Mouse (Mus musculus) neutrophil, adult 83 days (primary cell): Measurements from ENCODE around the gene Golt1a. TPM values are rescaled to one million over a fixed set of nuclear protein-coding genes. Genes with fewer than 3 reads are reported as not detected.

Experiments used
- total RNA-seq, 2 experiments: library from RNA; stranded (reverse); gene quantifications; one replicate each; pipeline ENCODE4 v1.2.4; 2023

The Golt1a gene
- not detected for total RNA-seq

DNA sequence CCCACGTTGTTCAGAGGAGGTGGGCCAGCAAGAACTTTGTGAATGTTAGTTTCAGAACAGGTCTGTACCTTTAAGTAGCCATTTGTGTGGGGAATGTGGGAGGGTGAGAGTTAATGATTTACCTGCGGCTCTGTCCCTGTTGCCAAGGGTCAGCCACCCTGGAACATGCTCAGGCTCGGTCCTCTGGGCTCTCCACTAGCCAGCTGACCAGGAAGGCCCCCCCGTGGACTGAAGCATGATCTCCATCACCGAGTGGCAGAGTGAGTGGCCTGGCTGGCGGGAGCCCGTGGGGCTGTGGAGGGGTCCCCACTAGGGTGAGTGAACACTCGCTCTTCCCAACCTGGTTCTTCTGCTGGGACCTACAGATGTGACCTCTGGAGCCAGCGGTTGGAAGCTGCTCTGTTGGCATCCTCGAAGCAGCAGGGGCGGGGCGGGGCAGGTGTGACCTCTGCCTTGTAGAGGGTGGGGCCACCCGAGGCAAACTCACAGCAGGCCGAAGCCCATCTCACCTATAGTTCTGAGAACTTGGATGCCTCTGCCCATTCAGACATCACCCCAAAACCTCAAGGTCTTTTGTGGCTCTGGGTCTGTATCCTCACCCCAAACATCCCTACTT, at the start of gene Golt1a:
Gene Golt1a, plus strand, starts transcription at position 149 of the 616 bp plus-strand sequence.

DNA sequence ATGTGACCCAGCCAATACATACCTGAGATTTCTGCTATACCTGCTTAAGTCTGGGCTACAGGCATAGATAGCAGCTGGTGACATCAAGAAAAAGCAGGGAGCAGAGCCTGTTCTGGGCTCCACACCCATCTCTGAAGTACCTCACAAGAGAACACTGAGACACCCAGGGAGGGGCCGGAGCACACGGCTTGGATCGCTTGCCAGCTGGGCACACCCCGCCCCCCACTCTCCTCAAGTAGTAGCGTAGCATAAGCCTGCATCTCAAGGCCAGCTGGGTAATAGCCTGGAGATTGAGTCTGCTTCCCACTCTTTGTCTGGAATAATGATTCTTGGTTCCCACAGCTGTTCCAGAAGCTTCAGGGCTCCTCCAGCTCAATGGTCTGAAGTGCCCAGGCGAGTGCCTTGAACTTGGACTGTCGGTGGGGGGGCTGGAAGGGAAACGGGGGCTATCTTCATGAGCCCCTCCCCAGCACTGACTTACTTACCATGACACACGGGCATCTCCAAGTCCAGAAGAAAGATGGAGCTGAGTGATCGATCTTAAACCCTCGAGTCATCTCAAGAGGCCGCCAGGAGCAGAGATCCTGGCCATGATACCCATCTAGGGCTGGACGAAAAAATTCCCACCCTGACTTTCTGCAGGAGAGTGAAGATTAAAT, 11.8 kb downstream of the Golt1a start, which contains the start of gene Kiss1:
Gene Kiss1, plus strand, starts transcription at position 609 of the 659 bp plus-strand sequence.

DNA sequence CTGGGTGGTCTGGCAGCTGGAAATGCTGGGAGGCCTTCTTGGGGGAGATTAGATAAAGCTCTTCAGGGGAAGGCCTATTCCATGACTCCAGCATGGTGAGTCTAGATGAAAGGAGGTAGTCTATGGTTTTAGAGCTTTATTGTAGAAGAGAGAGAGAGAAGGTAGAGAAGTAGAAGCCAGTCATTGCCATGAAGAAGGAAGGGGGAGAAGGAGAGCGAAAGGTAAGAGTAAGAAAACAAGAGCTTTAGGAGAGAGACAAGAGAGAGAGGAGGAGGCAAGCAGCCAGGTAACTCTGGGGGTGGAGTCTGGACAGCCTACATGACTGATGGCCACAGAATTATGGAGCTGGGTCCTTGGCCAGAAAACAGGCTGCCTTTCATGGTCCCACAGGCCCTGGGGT, 40.6 kb downstream of the Golt1a start, which contains the start of gene Ren1:
Gene Ren1, plus strand, starts transcription at position 301 of the 400 bp plus-strand sequence.

DNA sequence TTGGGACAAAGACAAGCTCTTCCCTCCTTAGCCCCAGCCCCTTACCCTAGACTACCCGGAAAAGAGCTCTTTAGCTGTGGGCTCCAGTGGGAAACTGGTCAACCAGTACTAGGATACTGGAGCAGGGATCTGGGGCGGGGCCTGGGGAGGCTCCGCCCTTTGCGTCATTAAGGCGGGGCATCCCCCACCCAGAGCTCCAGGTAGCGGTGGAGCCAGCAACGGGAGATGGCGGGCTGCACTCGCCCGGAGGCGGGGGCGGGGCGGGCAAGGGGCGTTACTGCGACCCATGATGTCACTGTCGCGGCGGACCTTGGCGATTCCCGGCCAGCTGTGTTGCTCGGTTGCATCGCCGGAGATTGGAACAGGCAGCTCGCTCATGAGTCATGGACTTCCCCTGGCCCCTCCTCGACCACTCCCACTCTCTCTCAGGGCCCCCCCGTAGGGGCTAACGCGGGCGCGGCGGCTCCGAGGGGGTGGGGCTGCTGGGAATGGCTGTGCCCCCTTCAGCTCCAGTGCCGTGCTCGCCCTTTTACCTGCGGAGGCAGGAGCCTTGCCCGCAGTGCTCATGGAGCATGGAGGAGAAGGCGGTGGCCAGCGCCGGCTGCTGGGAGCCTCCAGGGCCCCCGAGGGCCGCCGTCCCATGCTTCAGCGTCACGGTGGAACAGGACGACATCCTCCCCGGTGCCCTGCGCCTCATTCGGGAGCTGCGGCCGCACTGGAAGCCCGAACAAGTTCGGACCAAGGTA, 53.8 kb downstream of the Golt1a start, which contains the start of gene Etnk2:
Gene Etnk2, plus strand, starts transcription at position 297 of the 746 bp plus-strand sequence.

Other genes with a start within 250 kb of the Golt1a start
- 100 to 1,000 TPM; 156 to 173 TPM for gene Ppp1r15b, start 178.7 kb upstream of the Golt1a start, total RNA-seq
- 1 to 10 TPM; 4.5 to 4.6 TPM for gene Plekha6, start 145.6 kb upstream of the Golt1a start, total RNA-seq
- gene Kiss1, start 12.1 kb downstream of the Golt1a start, total RNA-seq, result not detected
- gene Ren1, start 40.7 kb downstream of the Golt1a start, total RNA-seq, result not detected
- not detected for gene Etnk2, start 53.8 kb downstream of the Golt1a start, total RNA-seq
- gene Sox13, start 114.6 kb downstream of the Golt1a start, total RNA-seq, result 1 to 10 TPM; 7.0 to 7.4 TPM